Mouse (Mus musculus): Measurements from ENCODE around the gene Mettl23. TPM values are rescaled to one million over a fixed set of nuclear protein-coding genes. Genes with fewer than 3 reads are reported as not detected.

The Mettl23 gene
- polyA plus RNA-seq (2014; fragmentation: Nextera tagmentation; extraction: Ambion mirVana), result 61.6 and 70.6 TPM in 2 replicates

DNA sequence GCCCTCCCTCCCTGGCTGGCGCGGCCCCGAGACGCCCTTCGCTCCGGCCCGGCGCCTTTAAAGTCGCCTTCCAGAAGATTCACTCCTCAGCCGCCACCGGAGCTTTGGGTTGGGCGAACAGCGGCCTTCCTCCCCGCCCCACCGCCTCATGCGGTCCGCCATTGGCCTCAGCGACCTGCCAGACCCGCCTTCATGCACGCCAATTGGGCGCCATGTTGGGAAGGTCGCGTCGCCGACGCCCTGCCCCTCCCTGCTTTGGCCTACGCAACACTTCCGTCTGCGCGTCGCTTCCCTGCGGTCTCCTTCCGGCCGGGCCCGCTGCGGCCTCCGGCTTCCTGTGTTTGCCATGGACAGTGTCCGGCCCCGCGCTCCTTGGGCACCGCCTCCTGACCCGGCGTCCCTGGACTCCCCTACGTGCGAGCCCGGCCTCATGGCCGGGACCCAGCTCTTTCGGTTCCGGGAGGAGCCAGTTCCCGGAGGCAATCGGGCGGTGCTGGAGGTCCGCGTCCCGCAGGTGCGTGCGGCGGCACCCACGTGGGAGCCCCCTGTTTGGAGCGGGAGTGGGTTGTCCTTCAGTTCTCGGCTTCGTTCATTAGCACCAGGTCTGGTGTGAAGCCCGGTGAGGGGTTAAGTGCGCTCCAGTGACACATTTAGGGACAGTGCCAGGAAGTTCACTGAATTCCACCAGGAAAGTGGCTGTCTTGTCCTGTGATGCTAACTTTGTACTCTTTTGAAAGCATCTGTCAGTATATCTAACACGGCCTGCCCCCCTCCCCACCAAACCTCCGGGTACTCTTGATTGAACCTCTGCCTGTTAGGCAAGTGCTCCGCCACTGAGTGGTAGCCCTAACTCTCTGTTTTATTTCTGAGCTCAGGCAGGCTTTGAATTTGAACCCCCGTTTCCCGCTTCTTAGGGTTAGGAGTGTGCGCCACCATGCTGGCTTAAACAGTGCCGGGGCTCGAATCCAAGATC is at the start of gene Mettl23, which contains the start of gene Jmjd6:
Gene Mettl23, plus strand, starts transcription at position 18 of the 973 bp plus-strand sequence.
Gene Jmjd6, minus strand, starts transcription at position 189 of the 973 bp plus-strand sequence.
- peaks cover 18% of the 10 kb centered on the region for H3K4me1 ChIP-seq (replicated peaks; ENCODE audit: control insufficient read depth, insufficient read depth, low read length)
- H3K4me2 ChIP-seq (replicated peaks; ENCODE audit: low read depth, low read length), result peak within 1 kb of the TSS; percentile 69
- peak; percentile 95 for ATAC-seq (ENCODE audit: low FRiP score)
- peak within 1 kb of the TSS; percentile 86 for H3K9ac ChIP-seq (ENCODE audit: low read depth, low read length)
- H3K9me3 ChIP-seq (ENCODE audit: control insufficient read depth, low read length), result no peaks in the 10 kb centered on the region
- H3K36me3 ChIP-seq (ENCODE audit: control insufficient read depth, insufficient read depth, low read length), result peaks cover 3% of the 10 kb centered on the region; the same call in 1 of the 2 replicates
- 1% methylated on average over 68 of the region's 72 CpGs for WGBS
- peak within 1 kb of the TSS; percentile 86 for H3K4me3 ChIP-seq (ENCODE audit: low read depth, low read length)
- peak within 1 kb of the TSS; percentile 99 for H3K27ac ChIP-seq (ENCODE audit: low read depth, low read length)
- H3K27me3 ChIP-seq (ENCODE audit: control insufficient read depth, insufficient read depth, low read length), result no peaks in the 10 kb centered on the region
- peak; percentile 95 for DNase-seq (ENCODE audit: low spot score)

DNA sequence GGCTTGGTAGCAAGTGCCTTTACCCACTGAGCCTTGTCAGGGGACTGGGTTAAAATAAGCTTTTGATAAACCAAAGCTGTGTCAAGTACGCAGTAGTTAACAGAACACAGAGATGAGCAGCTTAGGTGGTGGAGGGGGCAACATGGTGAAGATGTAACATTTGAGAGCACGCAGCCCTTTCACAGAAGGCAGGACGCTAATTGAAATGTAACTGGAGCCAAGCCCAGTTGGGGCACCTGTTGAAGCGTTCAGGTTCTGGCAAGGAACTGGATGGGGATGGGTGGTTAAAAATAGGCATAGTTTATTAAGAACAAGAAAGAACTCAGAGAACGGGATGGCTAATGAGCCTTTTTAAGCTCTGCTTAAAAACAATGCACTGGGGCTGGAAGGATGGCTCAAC is 43.7 kb upstream of the Mettl23 start:
- DNase-seq (ENCODE audit: low spot score) (no peak), ATAC-seq (ENCODE audit: low FRiP score) (no peak)
- H3K4me2 ChIP-seq (replicated peaks; ENCODE audit: low read depth, low read length), result no peak overlapping the region
- no peak overlapping the region for H3K9ac ChIP-seq (ENCODE audit: low read depth, low read length)
- no peaks in the 10 kb centered on the region for H3K9me3 ChIP-seq (ENCODE audit: control insufficient read depth, low read length)
- H3K27me3 ChIP-seq (ENCODE audit: control insufficient read depth, insufficient read depth, low read length), result no peaks in the 10 kb centered on the region
- H3K36me3 ChIP-seq (ENCODE audit: control insufficient read depth, insufficient read depth, low read length), result no peaks in the 10 kb centered on the region
- 91% methylated on average over 5 of the region's 5 CpGs for whole genome bisulfite sequencing
- H3K27ac ChIP-seq (ENCODE audit: low read depth, low read length), result no peak overlapping the region
- no peaks in the 10 kb centered on the region for H3K4me1 ChIP-seq (replicated peaks; ENCODE audit: control insufficient read depth, insufficient read depth, low read length)
- no peak overlapping the region for H3K4me3 ChIP-seq (ENCODE audit: low read depth, low read length)

- H3K9ac ChIP-seq (ENCODE audit: low read depth, low read length), result no peak overlapping the region
- ATAC-seq (ENCODE audit: low FRiP score), result no peak
- H3K4me1 ChIP-seq (replicated peaks; ENCODE audit: control insufficient read depth, insufficient read depth, low read length), result no peaks in the 10 kb centered on the region
- no peak overlapping the region for H3K4me2 ChIP-seq (replicated peaks; ENCODE audit: low read depth, low read length)
- DNase-seq (ENCODE audit: low spot score), result no peak
- H3K27ac ChIP-seq (ENCODE audit: low read depth, low read length), result no peak overlapping the region
- no peak overlapping the region for H3K4me3 ChIP-seq (ENCODE audit: low read depth, low read length)
- no peaks in the 10 kb centered on the region for H3K36me3 ChIP-seq (ENCODE audit: control insufficient read depth, insufficient read depth, low read length)
- H3K9me3 ChIP-seq (ENCODE audit: control insufficient read depth, low read length), result no peaks in the 10 kb centered on the region
- H3K27me3 ChIP-seq (ENCODE audit: control insufficient read depth, insufficient read depth, low read length), result no peaks in the 10 kb centered on the region
- WGBS, result 72% methylated on average over 5 of the region's 5 CpGs
Observed at GRCm38 (mm10) chr11:116801106-116801505, 42.0 kb upstream of the Mettl23 start.

GRCm38 (mm10) chr11:116802709-116803108 is 40.4 kb upstream of the Mettl23 start:
- Histone ChIP-seq H3K4me2 (replicated peaks; ENCODE audit: low read depth, low read length) (no peak overlapping the region), H3K4me1 (replicated peaks; ENCODE audit: control insufficient read depth, insufficient read depth, low read length) (no peaks in the 10 kb centered on the region), H3K27me3 (ENCODE audit: control insufficient read depth, insufficient read depth, low read length) (no peaks in the 10 kb centered on the region), H3K36me3 (ENCODE audit: control insufficient read depth, insufficient read depth, low read length) (no peaks in the 10 kb centered on the region), H3K4me3 (ENCODE audit: low read depth, low read length) (no peak overlapping the region), H3K9ac (ENCODE audit: low read depth, low read length) (no peak overlapping the region), H3K9me3 (ENCODE audit: control insufficient read depth, low read length) (no peaks in the 10 kb centered on the region), H3K27ac (ENCODE audit: low read depth, low read length) (no peak overlapping the region)
- DNase-seq (ENCODE audit: low spot score), result no peak
- 86% methylated on average over 5 of the region's 5 CpGs for WGBS
- no peak for ATAC-seq (ENCODE audit: low FRiP score)

- H3K4me2 ChIP-seq (replicated peaks; ENCODE audit: low read depth, low read length), result no peak overlapping the region
- no peak overlapping the region for H3K4me3 ChIP-seq (ENCODE audit: low read depth, low read length)
- no peak overlapping the region for H3K9ac ChIP-seq (ENCODE audit: low read depth, low read length)
- H3K27me3 ChIP-seq (ENCODE audit: control insufficient read depth, insufficient read depth, low read length), result no peaks in the 10 kb centered on the region
- WGBS, result 88% methylated on average over 15 of the region's 15 CpGs
- no peaks in the 10 kb centered on the region for H3K9me3 ChIP-seq (ENCODE audit: control insufficient read depth, low read length)
- no peak overlapping the region for H3K27ac ChIP-seq (ENCODE audit: low read depth, low read length)
- H3K36me3 ChIP-seq (ENCODE audit: control insufficient read depth, insufficient read depth, low read length), result no peaks in the 10 kb centered on the region
- DNase-seq (ENCODE audit: low spot score) (no peak), ATAC-seq (ENCODE audit: low FRiP score) (no peak)
- H3K4me1 ChIP-seq (replicated peaks; ENCODE audit: control insufficient read depth, insufficient read depth, low read length), result peaks cover 10% of the 10 kb centered on the region
Observed at GRCm38 (mm10) chr11:116806136-116807071, 36.7 kb upstream of the Mettl23 start.

- no peak for ATAC-seq (ENCODE audit: low FRiP score)
- Histone ChIP-seq H3K27me3 (ENCODE audit: control insufficient read depth, insufficient read depth, low read length) (no peaks in the 10 kb centered on the region), H3K27ac (ENCODE audit: low read depth, low read length) (no peak overlapping the region), H3K9me3 (ENCODE audit: control insufficient read depth, low read length) (no peaks in the 10 kb centered on the region), H3K4me2 (replicated peaks; ENCODE audit: low read depth, low read length) (no peak overlapping the region), H3K4me1 (replicated peaks; ENCODE audit: control insufficient read depth, insufficient read depth, low read length) (peaks cover 10% of the 10 kb centered on the region), H3K9ac (ENCODE audit: low read depth, low read length) (no peak overlapping the region), H3K4me3 (ENCODE audit: low read depth, low read length) (no peak overlapping the region), H3K36me3 (ENCODE audit: control insufficient read depth, insufficient read depth, low read length) (no peaks in the 10 kb centered on the region)
- no peak for DNase-seq (ENCODE audit: low spot score)
- 78% methylated on average over 7 of the region's 7 CpGs for WGBS
Observed at GRCm38 (mm10) chr11:116807116-116807515, 36.0 kb upstream of the Mettl23 start.

DNA sequence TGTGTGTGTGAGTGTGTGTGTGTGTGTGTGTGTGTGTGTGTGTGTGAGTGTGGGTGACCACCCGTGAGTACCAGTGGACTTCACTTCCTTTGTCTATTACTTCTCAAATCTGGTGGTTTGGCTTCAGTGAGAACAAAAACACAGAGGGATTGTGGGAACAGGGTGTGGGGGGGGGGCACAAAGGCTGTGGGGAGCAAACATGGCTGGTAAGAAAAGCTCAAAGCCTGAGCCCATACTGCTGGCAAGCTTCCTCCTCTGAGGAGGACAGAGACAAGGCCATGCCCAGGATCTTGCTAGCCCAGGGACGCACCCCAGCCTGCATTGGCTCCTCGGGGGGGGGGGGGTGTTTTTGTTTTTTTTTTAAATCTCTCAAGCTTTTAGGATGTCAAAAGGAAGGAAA is 35.6 kb upstream of the Mettl23 start:
- Histone ChIP-seq H3K27me3 (ENCODE audit: control insufficient read depth, insufficient read depth, low read length) (no peaks in the 10 kb centered on the region), H3K9me3 (ENCODE audit: control insufficient read depth, low read length) (no peaks in the 10 kb centered on the region), H3K27ac (ENCODE audit: low read depth, low read length) (no peak overlapping the region), H3K4me3 (ENCODE audit: low read depth, low read length) (no peak overlapping the region), H3K9ac (ENCODE audit: low read depth, low read length) (no peak overlapping the region), H3K4me2 (replicated peaks; ENCODE audit: low read depth, low read length) (no peak overlapping the region), H3K4me1 (replicated peaks; ENCODE audit: control insufficient read depth, insufficient read depth, low read length) (peaks cover 11% of the 10 kb centered on the region), H3K36me3 (ENCODE audit: control insufficient read depth, insufficient read depth, low read length) (no peaks in the 10 kb centered on the region)
- DNase-seq (ENCODE audit: low spot score) (no peak), ATAC-seq (ENCODE audit: low FRiP score) (no peak)
- WGBS, result 76% methylated on average over 3 of the region's 3 CpGs

GRCm38 (mm10) chr11:116807938-116808606 is 35.0 kb upstream of the Mettl23 start:
- Histone ChIP-seq H3K4me3 (ENCODE audit: low read depth, low read length) (no peak overlapping the region), H3K27me3 (ENCODE audit: control insufficient read depth, insufficient read depth, low read length) (no peaks in the 10 kb centered on the region), H3K4me2 (replicated peaks; ENCODE audit: low read depth, low read length) (no peak overlapping the region), H3K4me1 (replicated peaks; ENCODE audit: control insufficient read depth, insufficient read depth, low read length) (peaks cover 17% of the 10 kb centered on the region), H3K9me3 (ENCODE audit: control insufficient read depth, low read length) (no peaks in the 10 kb centered on the region), H3K9ac (ENCODE audit: low read depth, low read length) (no peak overlapping the region), H3K27ac (ENCODE audit: low read depth, low read length) (no peak overlapping the region), H3K36me3 (ENCODE audit: control insufficient read depth, insufficient read depth, low read length) (no peaks in the 10 kb centered on the region)
- WGBS, result 30% methylated on average over 7 of the region's 7 CpGs
- DNase-seq (ENCODE audit: low spot score) (peak; percentile 91), ATAC-seq (ENCODE audit: low FRiP score) (no peak)

Measured in hindbrain, embryonic 11.5 days (tissue).